Mouse (Mus musculus) CH12.LX (cell line): Measurements from ENCODE around the gene Bloc1s1. TPM values are rescaled to one million over a fixed set of nuclear protein-coding genes. Genes with fewer than 3 reads are reported as not detected.

ENCODE experiments used
- DNase-seq: peaks from one replicate; pipeline ENCODE4 v3.0.0-alpha.2; 2013; ENCODE audit errors: extremely low read depth
- H3K27ac ChIP-seq: 2 replicates; pipeline ENCODE4 v1.5.1; 2012; ENCODE audit warnings: low read depth, mild to moderate bottlenecking, control low read depth, moderate library complexity; ENCODE audit not compliant: insufficient read depth
- H3K27me3 ChIP-seq: replicated peaks from 2 replicates; pipeline ENCODE3; 2012; ENCODE audit warnings: inconsistent platforms
- H3K36me3 ChIP-seq, 2 experiments: replicated peaks in 1 of 2; 2 replicates each; pipeline versions ENCODE3 to v1.6.1; 2012; ENCODE audit warnings: inconsistent platforms in 1 of 2, low read length in 1 of 2, mild to moderate bottlenecking in 1 of 2, mixed read lengths in 1 of 2, moderate library complexity in 1 of 2; ENCODE audit not compliant: control insufficient read depth in 1 of 2, insufficient read depth in 1 of 2
- H3K4me1 ChIP-seq, 2 experiments: 2 replicates each; pipeline ENCODE4 v1.6.1; 2012; ENCODE audit warnings: inconsistent platforms in 1 of 2, moderate library complexity in 1 of 2; ENCODE audit not compliant: insufficient read depth in 2 of 2, control insufficient read depth in 1 of 2
- H3K4me2 ChIP-seq: 2 replicates; pipeline ENCODE4 v1.6.1; 2012; ENCODE audit warnings: low read depth, mild to moderate bottlenecking, control low read depth; ENCODE audit not compliant: poor library complexity, insufficient read depth, severe bottlenecking
- H3K4me3 ChIP-seq, 3 experiments: fragments of 150-350 bp in 1 of 3; sonication (generic) in 1 of 3; replicated peaks in 1 of 3; 2 replicates each; pipeline versions ENCODE3 to v1.5.1; 2011 to 2012; ENCODE audit warnings: low read depth in 2 of 3, low read length in 2 of 3, mild to moderate bottlenecking in 2 of 3, moderate library complexity in 2 of 3, control low read depth in 1 of 3, improper control_type of control experiment in 1 of 3, inconsistent platforms in 1 of 3, mixed read lengths in 1 of 3; ENCODE audit not compliant: poor library complexity in 1 of 3
- H3K79me2 ChIP-seq: replicated peaks from 2 replicates; pipeline ENCODE4 v1.6.1; 2012; ENCODE audit warnings: mild to moderate bottlenecking, moderate library complexity; ENCODE audit not compliant: control insufficient read depth, poor library complexity, insufficient read depth, severe bottlenecking; ENCODE audit errors: extremely low read depth
- H3K9ac ChIP-seq: 2 replicates; pipeline ENCODE4 v1.6.1; 2012; ENCODE audit warnings: low read depth, mild to moderate bottlenecking, control low read depth, moderate library complexity; ENCODE audit not compliant: insufficient read depth
- H3K9me3 ChIP-seq: replicated peaks from 2 replicates; pipeline ENCODE3; 2012; ENCODE audit warnings: low read length, inconsistent platforms, mixed read lengths
- CHD2 ChIP-seq: IDR thresholded peaks from 2 replicates; pipeline ENCODE4 v1.6.1; 2011; ENCODE audit warnings: low read length, improper control_type of control experiment
- E2F4 ChIP-seq: IDR thresholded peaks from 2 replicates; pipeline ENCODE4 v1.6.1; 2011; ENCODE audit warnings: low read depth, low read length, improper control_type of control experiment; ENCODE audit not compliant: insufficient replicate concordance
- ELF1 ChIP-seq: IDR thresholded peaks from 2 replicates; pipeline ENCODE4 v1.6.1; 2014; ENCODE audit warnings: low read depth, mild to moderate bottlenecking, inconsistent platforms, low read length, improper control_type of control experiment
- ETS1 ChIP-seq: conservative IDR thresholded peaks from 2 replicates; pipeline ENCODE4 v1.6.1; 2012; ENCODE audit warnings: low read depth, mild to moderate bottlenecking, inconsistent platforms, low read length, improper control_type of control experiment, moderate library complexity
- GABPA ChIP-seq: IDR thresholded peaks from 2 replicates; pipeline ENCODE4 v1.6.1; 2012; ENCODE audit warnings: low read depth, low read length, improper control_type of control experiment, inconsistent platforms; ENCODE audit not compliant: insufficient replicate concordance
- HCFC1 ChIP-seq: IDR thresholded peaks from 2 replicates; pipeline ENCODE4 v1.6.1; 2012; ENCODE audit warnings: low read depth, mild to moderate bottlenecking, inconsistent platforms, low read length, improper control_type of control experiment
- IRF4 ChIP-seq: IDR thresholded peaks from 2 replicates; pipeline ENCODE4 v1.6.1; 2014; ENCODE audit warnings: low read depth, mild to moderate bottlenecking, inconsistent platforms, low read length, improper control_type of control experiment
- JUN ChIP-seq: IDR thresholded peaks from 2 replicates; pipeline ENCODE4 v1.6.1; 2011; ENCODE audit warnings: low read depth, mild to moderate bottlenecking, low read length, improper control_type of control experiment, moderate library complexity; ENCODE audit not compliant: insufficient read depth
- JUND ChIP-seq: conservative IDR thresholded peaks from 2 replicates; pipeline ENCODE4 v1.6.1; 2011; ENCODE audit warnings: low read depth, low read length, improper control_type of control experiment
- MAFK ChIP-seq: IDR thresholded peaks from 2 replicates; pipeline ENCODE4 v1.6.1; 2011; ENCODE audit warnings: low read length, improper control_type of control experiment; ENCODE audit not compliant: insufficient replicate concordance
- MAX ChIP-seq: IDR thresholded peaks from 2 replicates; pipeline ENCODE4 v1.6.1; 2011; ENCODE audit warnings: low read length, improper control_type of control experiment
- MAZ ChIP-seq: IDR thresholded peaks from 2 replicates; pipeline ENCODE4 v1.6.1; 2012; ENCODE audit warnings: low read depth, mild to moderate bottlenecking, inconsistent platforms, low read length, improper control_type of control experiment, moderate library complexity
- MEF2A ChIP-seq: IDR thresholded peaks from 2 replicates; pipeline ENCODE4 v1.6.1; 2014; ENCODE audit warnings: low read depth, mild to moderate bottlenecking, inconsistent platforms, low read length, improper control_type of control experiment, borderline replicate concordance
- MXI1 ChIP-seq: IDR thresholded peaks from 2 replicates; pipeline ENCODE4 v1.6.1; 2011; ENCODE audit warnings: mild to moderate bottlenecking, low read depth, low read length, improper control_type of control experiment
- MYC ChIP-seq: IDR thresholded peaks from 2 replicates; pipeline ENCODE4 v1.6.1; 2011; ENCODE audit warnings: low read depth, mild to moderate bottlenecking, improper control_type of control experiment, low read length
- NELFE ChIP-seq: IDR thresholded peaks from 2 replicates; pipeline ENCODE4 v1.6.1; 2011; ENCODE audit warnings: low read depth, low read length, improper control_type of control experiment
- NRF1 ChIP-seq: IDR thresholded peaks from 2 replicates; pipeline ENCODE4 v1.6.1; 2014; ENCODE audit warnings: low read depth, mild to moderate bottlenecking, inconsistent platforms, low read length, improper control_type of control experiment, moderate library complexity
- POLR2AphosphoS2 ChIP-seq: IDR thresholded peaks from 2 replicates; pipeline ENCODE4 v1.6.1; 2011; ENCODE audit warnings: low read depth, low read length, improper control_type of control experiment
- RAD21 ChIP-seq: IDR thresholded peaks from 2 replicates; pipeline ENCODE4 v1.6.1; 2011; ENCODE audit warnings: low read depth, mild to moderate bottlenecking, low read length, improper control_type of control experiment, moderate library complexity
- RCOR1 ChIP-seq: conservative IDR thresholded peaks from 2 replicates; pipeline ENCODE4 v1.6.1; 2012; ENCODE audit warnings: low read depth, mild to moderate bottlenecking, inconsistent platforms, low read length, improper control_type of control experiment
- SIN3A ChIP-seq: IDR thresholded peaks from 2 replicates; pipeline ENCODE4 v1.6.1; 2012; ENCODE audit warnings: low read length, improper control_type of control experiment, inconsistent platforms
- SMC3 ChIP-seq: IDR thresholded peaks from 2 replicates; pipeline ENCODE4 v1.6.1; 2011; ENCODE audit warnings: low read depth, low read length, improper control_type of control experiment
- TBP ChIP-seq: conservative IDR thresholded peaks from 2 replicates; pipeline ENCODE4 v1.6.1; 2011; ENCODE audit warnings: low read depth, low read length, improper control_type of control experiment
- UBTF ChIP-seq: IDR thresholded peaks from 2 replicates; pipeline ENCODE4 v1.6.1; 2012; ENCODE audit warnings: low read depth, mild to moderate bottlenecking, inconsistent platforms, low read length, improper control_type of control experiment, moderate library complexity
- USF1 ChIP-seq: IDR thresholded peaks from 2 replicates; pipeline ENCODE4 v1.6.1; 2014; ENCODE audit warnings: low read depth, mild to moderate bottlenecking, inconsistent platforms, low read length, improper control_type of control experiment
- USF2 ChIP-seq: conservative IDR thresholded peaks from 2 replicates; pipeline ENCODE4 v1.6.1; 2011; ENCODE audit warnings: low read depth, low read length, improper control_type of control experiment
- ZC3H11A ChIP-seq: IDR thresholded peaks from 2 replicates; pipeline ENCODE4 v1.6.1; 2012; ENCODE audit warnings: low read depth, mild to moderate bottlenecking, inconsistent platforms, low read length, improper control_type of control experiment
- ZKSCAN1 ChIP-seq: IDR thresholded peaks from 2 replicates; pipeline ENCODE4 v1.6.1; 2012; ENCODE audit warnings: low read depth, inconsistent platforms, low read length, improper control_type of control experiment, borderline replicate concordance
- ZMIZ1 ChIP-seq: IDR thresholded peaks from 2 replicates; pipeline ENCODE4 v1.6.1; 2012; ENCODE audit warnings: low read depth, mild to moderate bottlenecking, inconsistent platforms, low read length, improper control_type of control experiment
- ZNF384 ChIP-seq: IDR thresholded peaks from 2 replicates; pipeline ENCODE4 v1.6.1; 2012; ENCODE audit warnings: low read depth, low read length, improper control_type of control experiment, inconsistent platforms
- dilution Hi-C: fragments of 300-500 bp; cut with MboI; formaldehyde crosslinking; loops from 2 replicates; pipeline ENCODE4 v1.14.3; 2020; ENCODE audit warnings: low sequenced_read_pairs; ENCODE audit not compliant: extremely low pct_unique_long_range_greater_than_20kb, extremely low pct_ligation_motif_present
- in situ Hi-C: fragments of 300-500 bp; cut with MboI; formaldehyde crosslinking; loops from 3 replicates; pipeline ENCODE4 v1.14.3; 2019; ENCODE audit warnings: low sequenced_read_pairs, low pct_ligation_motif_present, low pct_unique_long_range_greater_than_20kb, mixed read lengths
- polyA plus RNA-seq: library from polyadenylated mRNA; unstranded; fragments of >175 nt; gene quantifications from 2 replicates; pipeline ENCODE4 v1.2.1, GENCODE M21; 2012; ENCODE audit warnings: low read depth; ENCODE audit not compliant: insufficient read length
- total RNA-seq, 2 experiments: library from RNA; depleted of rRNA; stranded (reverse); fragments of 300-350 nt in 1 of 2; fragments of >200 nt in 1 of 2; gene quantifications; 2 replicates each; pipeline ENCODE4 v1.2.3; 2012 to 2014

Bloc1s1 gene
- total and polyA plus RNA-seq, 3 experiments = 34.1 to 74.4 (median 37.1) TPM

- DNase-seq = no peak
- Histone ChIP-seq H3K9ac (no peak overlapping the region), H3K27ac (no peak overlapping the region), H3K4me1 (no peaks in the 10 kb centered on the region), H3K9me3 (no peaks in the 10 kb centered on the region), H3K4me3 (no peak overlapping the region), H3K36me3 (peaks cover 33 to 73% of the 10 kb centered on the region in 2 experiments), H3K4me2 (no peak overlapping the region), H3K79me2 (no peaks in the 10 kb centered on the region; the same call in 1 of the 2 replicates), H3K27me3 (no peaks in the 10 kb centered on the region)
- in situ Hi-C loops = no loop called here
- TF ChIP-seq JUND = no peak
- TF ChIP-seq HCFC1 = no peak
- TF ChIP-seq USF2 = no peak
- no peak for TF ChIP-seq ZNF384
- no peak for TF ChIP-seq GABPA
- TF ChIP-seq TBP = no peak
- TF ChIP-seq ELF1 = no peak
- no peak for TF ChIP-seq UBTF
- TF ChIP-seq MAX = no peak
- TF ChIP-seq MAZ = no peak
- no peak for TF ChIP-seq MXI1
- no peak for TF ChIP-seq ETS1
- TF ChIP-seq E2F4 = no peak
- TF ChIP-seq ZC3H11A = no peak
- TF ChIP-seq RCOR1 = no peak
- no peak for TF ChIP-seq NRF1
- no peak for TF ChIP-seq IRF4
- no peak for TF ChIP-seq POLR2AphosphoS2
- no peak for TF ChIP-seq ZMIZ1
- TF ChIP-seq RAD21 = no peak
- dilution Hi-C loops = no loop called here
These were observed 45.5 kb downstream of the Bloc1s1 start for GRCm38 (mm10) chr10:128878291-128878690.

GRCm38 (mm10) chr10:128870341-128870740 is 53.5 kb downstream of the Bloc1s1 start:
- H3K4me3 ChIP-seq = no peak overlapping the region
- no peak for TF ChIP-seq MAFK
- no peak for TF ChIP-seq MYC
- no peak for TF ChIP-seq JUN
- no peak for TF ChIP-seq GABPA
- no peak for TF ChIP-seq ZKSCAN1
- TF ChIP-seq NRF1 = no peak
- TF ChIP-seq CHD2 = no peak
- no peak for TF ChIP-seq HCFC1
- TF ChIP-seq MAZ = no peak
- TF ChIP-seq POLR2AphosphoS2 = no peak
- TF ChIP-seq ZMIZ1 = no peak
- no peak for TF ChIP-seq NELFE
- TF ChIP-seq ETS1 = no peak
- TF ChIP-seq USF1 = no peak
- TF ChIP-seq SMC3 = no peak
- TF ChIP-seq RCOR1 = no peak
- TF ChIP-seq SIN3A = no peak
- no peak for TF ChIP-seq ZNF384
- no peak for TF ChIP-seq MEF2A
- H3K27ac ChIP-seq = no peak overlapping the region
- peaks cover 45 to 83% of the 10 kb centered on the region in 2 experiments for H3K36me3 ChIP-seq
- no peaks in the 10 kb centered on the region; the same call in 1 of the 2 replicates for H3K79me2 ChIP-seq
- no peaks in the 10 kb centered on the region for H3K9me3 ChIP-seq
- H3K9ac ChIP-seq = no peak overlapping the region
- H3K4me1 ChIP-seq = peaks cover 0 to 3% of the 10 kb centered on the region in 2 experiments; a peak in 1 of 4 replicates
- no peak overlapping the region for H3K4me2 ChIP-seq
- no peaks in the 10 kb centered on the region for H3K27me3 ChIP-seq
- DNase-seq = no peak
- dilution Hi-C loops = no loop called here
- in situ Hi-C loops = no loop called here
